Mouse (Mus musculus): ENCODE results near the gene Cdk10.

Cdk10 gene

DNA sequence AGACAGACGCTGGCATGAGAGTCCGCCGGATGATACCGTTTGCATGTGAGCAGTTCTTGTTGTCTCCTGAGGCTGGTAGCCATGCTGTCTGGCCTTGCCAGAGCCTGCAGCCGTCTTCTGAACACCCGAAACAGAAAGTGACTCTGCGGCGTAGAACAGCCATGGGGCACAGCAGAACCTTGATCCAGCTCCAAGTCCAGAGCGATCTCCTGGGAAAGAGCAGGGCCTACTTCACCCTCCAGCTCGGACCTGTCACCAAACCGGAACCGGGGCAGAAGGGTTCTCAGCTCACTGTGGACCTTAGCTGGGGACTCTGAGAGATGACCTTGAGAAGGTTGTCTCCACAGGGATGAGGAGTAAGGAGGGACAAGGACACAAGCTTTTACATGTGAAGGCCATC is 50.5 kb downstream of the Cdk10 start:
- DNase-seq = no peak

DNA sequence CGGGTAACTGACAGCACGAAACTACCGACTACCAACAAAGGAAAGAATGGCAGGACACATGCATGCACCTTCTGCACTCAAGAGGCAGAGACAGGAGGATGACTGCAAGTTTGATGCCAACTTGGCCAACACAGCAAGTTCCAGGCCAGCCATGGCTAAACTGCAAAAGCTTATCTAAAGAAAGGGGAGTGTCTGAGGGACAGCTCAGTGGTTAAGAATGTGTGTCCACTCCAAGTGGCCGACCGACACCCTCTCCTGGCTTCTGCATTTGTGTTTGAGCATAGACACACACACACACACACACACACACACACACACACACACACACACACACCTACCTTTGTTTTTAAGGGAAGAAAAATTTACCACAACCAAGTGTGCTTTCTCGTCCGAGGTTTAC is 53.8 kb downstream of the Cdk10 start:
- DNase-seq = no peak

DNA sequence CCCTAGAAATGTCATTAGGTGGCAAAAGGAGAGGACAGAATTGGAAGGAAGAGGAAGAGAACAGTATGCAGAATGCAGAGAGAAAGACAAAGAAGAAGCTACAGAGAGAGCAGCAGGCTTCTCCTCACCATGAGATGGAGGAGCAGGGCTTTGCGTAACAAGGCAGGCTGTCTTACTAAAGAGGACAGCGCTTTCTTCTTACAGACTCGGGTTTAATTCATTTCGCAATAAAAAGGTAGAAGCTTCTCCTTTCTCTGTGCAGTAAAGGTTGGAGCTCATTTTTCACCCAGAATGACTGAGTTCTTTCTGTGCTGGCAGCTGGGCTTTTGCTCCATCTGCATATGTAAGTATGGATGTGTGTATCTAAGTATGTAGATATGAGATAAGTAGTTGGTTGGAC is 55.2 kb downstream of the Cdk10 start:
- DNase-seq = no peak

DNA sequence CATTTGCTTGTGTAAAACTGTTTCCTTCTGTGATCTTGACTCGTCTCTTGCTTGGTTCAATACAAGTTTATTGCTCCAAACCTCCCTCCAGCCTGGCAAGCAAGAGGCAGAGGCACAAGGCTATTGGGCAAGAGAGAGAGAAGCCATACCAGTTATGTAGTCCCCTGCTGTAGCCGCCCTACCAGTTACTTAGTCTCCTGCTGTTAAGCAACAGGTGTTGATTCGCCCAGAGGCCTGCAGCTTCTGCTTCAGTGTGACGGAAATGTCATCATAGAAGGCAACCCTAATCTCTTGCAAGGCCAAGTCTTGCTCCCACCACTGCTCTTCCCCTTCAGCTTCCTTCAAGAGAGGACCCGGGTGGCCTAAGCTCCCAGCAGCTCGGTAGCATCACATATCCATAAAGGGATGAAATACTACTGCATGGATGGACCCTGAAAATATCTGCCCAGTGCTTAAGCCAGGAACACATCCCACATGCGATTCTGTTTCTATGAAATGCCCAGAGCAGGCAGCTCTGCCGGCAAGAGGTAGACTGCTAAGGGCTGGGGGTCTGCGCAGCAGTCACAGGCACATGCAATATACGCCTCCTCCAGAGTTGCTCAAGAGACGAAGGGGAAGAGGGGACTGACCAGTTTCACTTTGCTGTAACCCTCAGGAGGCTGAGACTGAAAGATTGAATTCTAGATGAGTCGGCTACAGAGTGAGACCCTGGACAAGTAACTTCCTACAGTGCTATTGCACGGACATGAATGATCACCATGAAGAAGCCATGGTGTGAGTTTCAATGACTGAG is 55.9 kb downstream of the Cdk10 start:
- DNase-seq = no peak
